Mouse (Mus musculus) left cerebral cortex, adult 2 months (tissue): ENCODE results near the gene Alk. TPM values are rescaled to one million over a fixed set of nuclear protein-coding genes. Genes with fewer than 3 reads are reported as not detected.

Source experiments
- DNase-seq, 2 experiments: peaks; one replicate each; pipeline ENCODE4 v3.0.0; 2021 to 2022; ENCODE audit warnings: low spot score in 2 of 2, mixed read lengths in 1 of 2; ENCODE audit errors: extremely low spot score in 1 of 2
- H3K27ac ChIP-seq: fragments of 200-600 bp; 2 replicates; pipeline ENCODE4 v1.8.1; 2022
- H3K4me3 ChIP-seq: fragments of 200-600 bp; 2 replicates; pipeline ENCODE4 v1.8.1; 2022
- CTCF ChIP-seq: fragments of 200-600 bp; IDR thresholded peaks from 2 replicates; pipeline ENCODE4 v1.8.1; 2022; ENCODE audit warnings: antibody characterized with exemption, mild to moderate bottlenecking, moderate library complexity
- intact Hi-C: fragments of 180-260 bp; cut with DNase I; formaldehyde crosslinking; loops from one replicate; pipeline ENCODE4 v1.15.1; 2025
- total RNA-seq, 2 experiments: library from RNA; stranded (reverse); gene quantifications; 2 replicates each; pipeline ENCODE4 v1.2.3; 2021

The Alk gene
- total RNA-seq, 2 experiments from 2014 or later = 8.5 to 9.0 TPM

GRCm38 (mm10) chr17:71935837-71936236 lies 668.6 kb downstream of the Alk start:
- Histone ChIP-seq H3K27ac (no peak overlapping the region), H3K4me3 (no peak overlapping the region)
- intact Hi-C loops = no loop called here
- no peak for DNase-seq
- no peak for TF ChIP-seq CTCF

GRCm38 (mm10) chr17:71935336-71935735 lies 669.1 kb downstream of the Alk start:
- Histone ChIP-seq H3K4me3 (no peak overlapping the region), H3K27ac (no peak overlapping the region)
- DNase-seq = no peak
- intact Hi-C loops = no loop called here
- no peak for TF ChIP-seq CTCF

GRCm38 (mm10) chr17:71914941-71915340 lies 689.5 kb downstream of the Alk start:
- H3K4me3 ChIP-seq = no peak overlapping the region
- no peak overlapping the region for H3K27ac ChIP-seq
- no peak for DNase-seq
- intact Hi-C loops = no loop called here
- no peak for TF ChIP-seq CTCF

GRCm38 (mm10) chr17:71914541-71914940 lies 689.9 kb downstream of the Alk start:
- TF ChIP-seq CTCF = no peak
- intact Hi-C loops = no loop called here
- Histone ChIP-seq H3K4me3 (no peak overlapping the region), H3K27ac (no peak overlapping the region)
- DNase-seq = peak; percentile 19 to 25

DNA sequence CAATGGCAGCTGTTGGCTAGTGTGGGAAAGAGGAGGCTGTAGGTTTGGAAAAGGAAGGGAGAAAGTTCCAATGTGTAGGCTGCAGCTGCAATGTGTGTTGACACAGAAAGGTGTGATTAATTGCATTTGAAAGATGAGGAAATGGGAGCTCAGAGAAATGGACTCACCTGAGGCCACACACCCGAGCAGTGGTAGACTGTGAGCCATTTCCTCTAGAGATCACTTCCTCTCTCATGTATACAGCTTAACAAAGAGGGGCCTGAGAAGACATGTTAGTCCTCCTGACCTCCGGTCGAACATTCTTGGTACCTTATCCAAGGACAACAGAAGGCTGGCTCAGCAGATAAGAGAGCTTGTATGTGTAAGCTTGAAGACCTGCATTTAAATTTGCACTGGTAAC lies 691.2 kb downstream of the Alk start:
- intact Hi-C loops = no loop called here
- no peak for DNase-seq
- Histone ChIP-seq H3K4me3 (no peak overlapping the region), H3K27ac (no peak overlapping the region)
- no peak for TF ChIP-seq CTCF

DNA sequence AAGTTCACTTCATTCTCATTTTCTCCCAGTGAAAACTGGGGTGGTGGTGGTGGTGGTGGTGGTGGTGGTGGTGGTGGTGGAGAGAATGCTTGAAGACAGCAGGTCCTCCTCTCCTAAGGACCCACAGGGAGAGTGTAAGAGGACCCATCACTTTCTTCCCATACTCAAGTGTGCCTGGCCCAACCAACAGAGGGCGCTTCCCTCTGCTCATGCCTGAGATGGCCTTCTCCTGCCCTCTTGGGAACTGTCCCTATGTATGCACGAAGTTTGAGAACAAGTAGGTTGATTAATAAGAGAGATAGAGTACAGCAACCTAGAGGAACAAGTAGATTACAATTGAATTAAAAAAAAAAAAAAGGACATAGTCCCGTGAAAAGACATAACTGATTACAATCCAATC lies 695.3 kb downstream of the Alk start:
- intact Hi-C loops = no loop called here
- DNase-seq = peak in 1 of 2 experiments; percentile 13

GRCm38 (mm10) chr17:71881369-71881768 lies 723.1 kb downstream of the Alk start:
- Histone ChIP-seq H3K27ac (no peak overlapping the region), H3K4me3 (no peak overlapping the region)
- no peak for TF ChIP-seq CTCF
- DNase-seq = no peak
- intact Hi-C loops = no loop called here

More for the DNA sequence above, 695.3 kb downstream of the Alk start:
- TF ChIP-seq CTCF = peak; percentile 56
- H3K27ac ChIP-seq = no peak overlapping the region
- H3K4me3 ChIP-seq = no peak overlapping the region

DNA sequence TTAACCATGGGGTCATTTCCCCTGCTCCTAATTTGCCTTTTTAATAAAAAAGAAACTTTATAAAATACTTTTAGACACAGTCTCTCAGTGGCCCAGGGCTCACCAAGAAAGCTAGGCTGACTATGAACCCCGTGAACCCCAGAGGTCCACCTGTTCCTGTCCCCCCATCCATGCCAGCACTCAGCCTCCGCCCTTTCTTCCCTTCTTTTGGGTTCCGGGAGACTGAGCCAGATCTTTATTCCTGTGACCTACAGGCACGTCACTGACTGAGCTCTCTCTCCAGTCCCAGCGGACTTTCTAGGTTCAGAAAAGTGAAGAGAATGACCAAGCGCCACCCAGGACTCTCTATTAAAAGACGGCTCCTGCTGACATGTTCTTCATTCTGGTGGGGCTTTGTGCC lies 728.9 kb downstream of the Alk start:
- DNase-seq = no peak
- Histone ChIP-seq H3K27ac (no peak overlapping the region), H3K4me3 (no peak overlapping the region)
- intact Hi-C loops = no loop called here
- no peak for TF ChIP-seq CTCF

DNA sequence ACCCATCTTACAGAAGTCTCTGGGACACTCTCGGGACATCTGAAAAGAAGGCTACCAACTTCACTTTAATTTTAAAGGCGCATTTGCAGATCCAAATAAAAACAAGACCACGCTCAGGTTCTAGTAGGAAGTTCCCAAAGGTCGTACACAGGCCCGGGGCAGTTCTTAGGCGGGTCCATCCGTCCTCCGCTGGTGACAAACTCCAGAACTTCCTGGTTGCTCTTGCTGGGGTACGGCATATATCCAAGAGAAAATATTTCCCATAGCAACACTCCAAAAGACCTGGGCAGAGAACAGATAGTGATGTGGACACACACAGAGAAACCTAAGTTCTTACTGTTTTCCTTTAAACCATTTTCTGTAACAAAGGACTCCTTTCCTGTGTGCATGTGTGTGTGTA lies 729.6 kb downstream of the Alk start:
- intact Hi-C loops = loop anchor here (5.0 kb wide), 2 partner anchors 92 to 307 kb away; no protein-coding TSS in a partner anchor
- no peak overlapping the region for H3K27ac ChIP-seq
- no peak overlapping the region for H3K4me3 ChIP-seq
- DNase-seq = no peak
- TF ChIP-seq CTCF = no peak

DNA sequence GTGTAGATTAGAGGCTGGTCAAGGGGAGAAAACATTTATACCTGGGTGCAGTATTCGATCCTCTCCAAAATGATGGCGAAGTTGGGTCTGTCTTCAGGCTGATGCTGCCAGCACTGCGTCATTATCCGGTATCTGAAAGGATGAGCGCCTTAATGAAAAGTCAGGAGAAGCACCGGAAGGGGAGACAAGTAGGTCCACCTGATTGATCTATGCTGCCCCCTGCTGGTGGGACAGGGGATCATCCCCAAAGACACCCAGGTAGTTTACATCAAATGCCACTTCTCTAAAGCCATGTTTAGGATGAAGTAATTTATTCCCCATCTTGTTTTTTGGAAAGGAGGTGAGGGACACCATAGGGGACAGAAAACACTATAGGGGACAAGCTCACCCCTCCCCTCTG lies 730.4 kb downstream of the Alk start:
- peak; percentile 79 for TF ChIP-seq CTCF
- Histone ChIP-seq H3K4me3 (no peak overlapping the region), H3K27ac (no peak overlapping the region)
- intact Hi-C loops = loop anchor here (5.0 kb wide), 2 partner anchors 92 to 307 kb away; no protein-coding TSS in a partner anchor
- DNase-seq = peak; percentile 36 to 58

GRCm38 (mm10) chr17:71872976-71873375 lies 731.5 kb downstream of the Alk start:
- intact Hi-C loops = loop anchor here (1.0 to 5.0 kb wide), 3 partner anchors 91 to 306 kb away; no protein-coding TSS in a partner anchor
- DNase-seq = no peak
- TF ChIP-seq CTCF = peak; percentile 57
- no peak overlapping the region for H3K4me3 ChIP-seq
- H3K27ac ChIP-seq = no peak overlapping the region

- TF ChIP-seq CTCF = no peak
- intact Hi-C loops = loop anchor here (5.0 kb wide), 2 partner anchors 90 to 305 kb away; no protein-coding TSS in a partner anchor
- Histone ChIP-seq H3K27ac (no peak overlapping the region), H3K4me3 (no peak overlapping the region)
- DNase-seq = no peak
Observed at GRCm38 (mm10) chr17:71871981-71872380, 732.4 kb downstream of the Alk start.

DNA sequence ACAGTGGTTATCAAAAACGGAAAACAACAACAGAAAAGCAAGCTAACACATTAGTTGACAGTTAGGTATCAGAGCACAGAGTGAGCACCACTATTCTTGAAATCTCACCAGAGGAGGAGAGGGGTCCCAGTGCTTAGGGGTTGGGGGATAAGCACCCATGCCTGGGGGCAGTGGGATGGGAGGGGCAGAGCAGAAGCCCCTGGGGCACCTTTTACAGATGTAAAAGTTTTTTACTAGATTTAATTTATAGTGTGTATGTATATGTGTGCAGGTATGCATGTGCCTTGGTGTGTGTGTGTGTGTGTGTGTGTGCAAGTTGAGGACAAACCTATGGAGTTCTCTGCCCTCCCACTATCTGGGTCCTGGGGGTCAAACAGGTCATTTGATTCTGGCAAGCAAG lies 733.8 kb downstream of the Alk start:
- H3K4me3 ChIP-seq = no peak overlapping the region
- H3K27ac ChIP-seq = no peak overlapping the region
- no peak for DNase-seq
- intact Hi-C loops = loop anchor here (5.0 kb wide), 2 partner anchors 88 to 303 kb away; no protein-coding TSS in a partner anchor
- TF ChIP-seq CTCF = no peak

DNA sequence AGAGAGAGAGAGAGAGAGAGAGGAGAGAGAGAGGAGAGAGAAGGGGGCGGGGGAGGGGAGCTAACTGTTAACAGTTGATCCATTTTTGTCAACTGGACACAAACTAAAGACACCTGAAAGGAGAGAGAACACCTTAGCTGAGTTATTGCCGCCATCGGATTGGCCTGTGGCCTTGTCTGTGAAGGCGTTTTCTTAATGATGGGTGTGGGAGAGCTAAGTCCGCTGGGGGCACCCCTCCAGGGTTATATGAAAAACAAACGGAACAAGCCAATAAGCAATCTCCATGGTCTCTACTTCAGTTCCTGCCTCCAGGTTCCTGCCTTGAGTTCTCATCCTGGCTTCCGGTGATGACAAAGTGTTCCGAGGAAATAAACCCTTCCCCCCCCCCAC lies 734.2 kb downstream of the Alk start:
- TF ChIP-seq CTCF = no peak
- intact Hi-C loops = loop anchor here (5.0 kb wide), 2 partner anchors 88 to 303 kb away; no protein-coding TSS in a partner anchor

More for the DNA sequence above, 734.2 kb downstream of the Alk start:
- Histone ChIP-seq H3K4me3 (no peak overlapping the region), H3K27ac (no peak overlapping the region)
- no peak for DNase-seq
